Mouse (Mus musculus) cortical plate, adult 2 months (tissue): ENCODE data around the gene Actr1b.

Experiments used
- CTCF ChIP-seq: fragments of 200-500 bp; IDR thresholded peaks from 2 replicates; pipeline ENCODE4 v1.5.1; 2011; ENCODE audit warnings: mild to moderate bottlenecking, control low read depth, low read length; ENCODE audit not compliant: insufficient read depth; ENCODE audit errors: extremely low read depth
- POLR2A ChIP-seq: fragments of 200-500 bp; IDR thresholded peaks from 2 replicates; pipeline ENCODE4 v1.6.1; 2011; ENCODE audit warnings: mild to moderate bottlenecking, low read length, control low read depth; ENCODE audit not compliant: insufficient read depth; ENCODE audit errors: extremely low read depth

DNA sequence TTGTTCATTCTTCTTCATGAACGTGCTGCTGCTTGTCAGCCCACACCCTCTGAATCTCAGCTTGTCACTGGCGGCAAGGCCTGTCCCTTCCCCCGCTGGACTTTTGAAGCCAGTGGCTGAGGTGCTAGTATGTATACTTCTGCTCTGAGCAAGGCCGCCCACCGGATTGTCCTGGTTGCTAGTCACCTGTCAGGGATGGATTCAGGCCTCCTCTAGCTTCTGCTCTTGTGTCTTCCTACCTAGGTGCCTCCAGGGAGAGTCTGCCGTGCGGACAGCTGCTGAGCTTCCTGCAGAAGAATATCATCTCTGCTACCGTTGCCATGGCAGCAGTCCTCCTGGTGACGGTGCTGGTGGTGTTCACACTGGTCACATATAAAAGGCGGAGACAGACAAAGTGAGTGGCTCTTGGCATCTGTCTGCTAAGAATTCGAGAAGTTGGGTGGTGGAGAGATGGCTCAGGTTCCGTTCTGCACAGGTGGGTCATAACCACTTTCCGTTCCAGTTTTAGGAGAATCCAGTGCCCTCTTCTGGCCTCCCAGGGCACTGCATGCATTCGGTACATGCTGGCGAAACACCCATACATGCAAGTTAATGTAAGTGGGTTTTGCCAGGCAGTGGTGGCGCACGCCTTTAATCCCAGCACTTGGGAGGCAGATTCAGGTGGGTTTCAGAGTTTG, 30.2 kb upstream of the Actr1b start:
- peak; percentile 83 for TF ChIP-seq CTCF
- TF ChIP-seq POLR2A: peak; percentile 62; the same call in 1 of the 2 replicates
